Mouse (Mus musculus): ENCODE measurements around the gene Nav2. TPM values are rescaled to one million over a fixed set of nuclear protein-coding genes. Genes with fewer than 3 reads are reported as not detected.

Gene Nav2
- total and polyA plus RNA-seq, 2 experiments from 2014 or later = 16.3 to 44.0 TPM

DNA sequence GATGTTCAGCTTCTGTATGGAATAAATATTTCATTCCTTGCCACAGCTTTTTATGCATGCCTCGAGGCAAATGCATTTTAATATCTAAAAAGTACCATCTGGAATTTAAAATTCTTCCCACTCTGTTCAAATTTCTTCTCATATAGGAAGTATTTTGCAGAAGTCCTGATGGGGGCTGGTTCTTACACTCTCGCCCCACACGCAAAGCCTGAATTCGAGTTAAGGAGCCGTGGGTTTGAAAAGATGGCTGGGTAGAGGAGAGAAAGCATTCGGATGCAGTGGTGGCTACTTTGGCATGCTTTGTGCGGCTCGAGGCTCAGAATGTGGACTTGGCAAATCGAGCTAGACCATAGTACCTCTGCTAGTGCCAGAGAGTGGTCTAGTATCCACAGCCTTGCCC, 499.2 kb downstream of the Nav2 start:
- Histone ChIP-seq H3K4me3 (ENCODE audit: low read depth, low read length) (no peak overlapping the region), H3K9me3 (ENCODE audit: low read length) (no peaks in the 10 kb centered on the region), H3K36me3 (ENCODE audit: insufficient read depth) (peaks cover 5% of the 10 kb centered on the region), H3K27me3 (ENCODE audit: insufficient read depth, low read length) (no peaks in the 10 kb centered on the region), H3K4me2 (ENCODE audit: low read depth) (no peak overlapping the region), H3K9ac (no peak overlapping the region), H3K27ac (ENCODE audit: low read depth, low read length) (peak overlapping the region; percentile 4), H3K4me1 (ENCODE audit: insufficient read depth) (peaks cover 10% of the 10 kb centered on the region; the same call in 1 of the 2 replicates)
- DNase-seq (no peak), ATAC-seq (no peak)
- 70% methylated on average over 9 of the region's 9 CpGs for WGBS
- no peak for TF ChIP-seq CTCF (IDR thresholded peaks at IDR 0.05; ENCODE audit: low read depth)

DNA sequence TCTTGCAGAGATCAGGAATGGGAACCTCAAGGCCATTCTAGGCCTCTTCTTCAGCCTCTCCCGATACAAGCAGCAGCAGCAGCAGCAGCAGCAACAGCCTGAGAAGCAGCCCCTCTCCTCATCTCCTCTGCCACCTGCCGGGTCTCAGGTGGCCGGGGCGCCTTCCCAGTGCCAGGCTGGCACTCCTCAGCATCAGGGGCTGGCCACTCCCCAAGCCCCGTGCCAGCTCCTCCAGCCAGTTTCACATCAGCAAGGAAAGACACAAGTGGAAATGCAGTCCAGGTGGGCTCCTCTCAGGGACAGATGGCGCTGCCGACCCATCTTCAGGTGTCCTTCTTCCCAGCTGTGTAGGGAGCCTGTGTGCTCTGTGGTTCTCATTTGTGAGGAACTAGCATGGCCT, 500.1 kb downstream of the Nav2 start:
- DNase-seq = no peak
- no peak for ATAC-seq
- WGBS = 78% methylated on average over 7 of the region's 7 CpGs
- H3K27me3 ChIP-seq (ENCODE audit: insufficient read depth, low read length) = no peaks in the 10 kb centered on the region
- no peaks in the 10 kb centered on the region for H3K9me3 ChIP-seq (ENCODE audit: low read length)
- no peak overlapping the region for H3K4me2 ChIP-seq (ENCODE audit: low read depth)
- H3K4me3 ChIP-seq (ENCODE audit: low read depth, low read length) = no peak overlapping the region
- no peak overlapping the region for H3K27ac ChIP-seq (ENCODE audit: low read depth, low read length)
- no peak for TF ChIP-seq CTCF (IDR thresholded peaks at IDR 0.05; ENCODE audit: low read depth)
- H3K4me1 ChIP-seq (ENCODE audit: insufficient read depth) = peaks cover 10% of the 10 kb centered on the region; the same call in 1 of the 2 replicates
- no peak overlapping the region for H3K9ac ChIP-seq
- H3K36me3 ChIP-seq (ENCODE audit: insufficient read depth) = peaks cover 9% of the 10 kb centered on the region

DNA sequence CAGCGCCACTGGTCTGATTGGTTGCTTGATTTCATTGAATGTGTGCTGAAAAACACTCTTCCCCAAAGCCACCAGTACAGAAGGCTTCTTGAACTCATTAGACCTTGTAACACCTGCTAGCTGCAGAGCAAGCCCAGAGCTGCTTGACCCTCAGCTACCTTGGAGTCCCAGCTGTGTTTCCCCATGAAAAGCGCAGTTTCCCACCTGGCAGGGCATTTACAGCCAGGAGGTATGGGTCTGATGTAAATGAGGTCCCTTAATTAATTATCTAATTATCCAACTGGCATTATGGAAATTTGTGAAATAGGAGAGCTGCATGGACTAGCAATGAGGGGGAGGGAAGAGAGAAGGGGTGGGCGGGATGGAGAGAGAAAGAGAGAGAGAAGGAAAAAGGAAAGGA, 500.7 kb downstream of the Nav2 start:
- Histone ChIP-seq H3K4me2 (ENCODE audit: low read depth) (no peak overlapping the region), H3K27me3 (ENCODE audit: insufficient read depth, low read length) (no peaks in the 10 kb centered on the region), H3K27ac (ENCODE audit: low read depth, low read length) (no peak overlapping the region), H3K4me3 (ENCODE audit: low read depth, low read length) (no peak overlapping the region), H3K9me3 (ENCODE audit: low read length) (no peaks in the 10 kb centered on the region), H3K4me1 (ENCODE audit: insufficient read depth) (peaks cover 10% of the 10 kb centered on the region; the same call in 1 of the 2 replicates), H3K36me3 (ENCODE audit: insufficient read depth) (peaks cover 11% of the 10 kb centered on the region), H3K9ac (no peak overlapping the region)
- no peak for TF ChIP-seq CTCF (IDR thresholded peaks at IDR 0.05; ENCODE audit: low read depth)
- DNase-seq (no peak), ATAC-seq (peak; percentile 34; the same call in 1 of the 2 replicates)
- WGBS = 47% methylated on average over 3 of the region's 3 CpGs

- Histone ChIP-seq H3K4me1 (ENCODE audit: insufficient read depth) (peaks cover 10% of the 10 kb centered on the region; the same call in 1 of the 2 replicates), H3K4me3 (ENCODE audit: low read depth, low read length) (no peak overlapping the region), H3K4me2 (ENCODE audit: low read depth) (no peak overlapping the region), H3K27me3 (ENCODE audit: insufficient read depth, low read length) (no peaks in the 10 kb centered on the region), H3K36me3 (ENCODE audit: insufficient read depth) (peaks cover 15% of the 10 kb centered on the region), H3K9me3 (ENCODE audit: low read length) (no peaks in the 10 kb centered on the region), H3K27ac (ENCODE audit: low read depth, low read length) (no peak overlapping the region), H3K9ac (no peak overlapping the region)
- ATAC-seq (no peak), DNase-seq (no peak)
- TF ChIP-seq CTCF (IDR thresholded peaks at IDR 0.05; ENCODE audit: low read depth) = no peak
- 88% methylated on average over 5 of the region's 5 CpGs for WGBS
These were observed 501.7 kb downstream of the Nav2 start for GRCm38 (mm10) chr7:49410188-49410587.

GRCm38 (mm10) chr7:49410892-49411291, 502.4 kb downstream of the Nav2 start:
- Histone ChIP-seq H3K27ac (ENCODE audit: low read depth, low read length) (no peak overlapping the region), H3K9ac (no peak overlapping the region), H3K4me2 (ENCODE audit: low read depth) (no peak overlapping the region), H3K4me1 (ENCODE audit: insufficient read depth) (peaks cover 10% of the 10 kb centered on the region; the same call in 1 of the 2 replicates), H3K9me3 (ENCODE audit: low read length) (no peaks in the 10 kb centered on the region), H3K36me3 (ENCODE audit: insufficient read depth) (peaks cover 15% of the 10 kb centered on the region), H3K27me3 (ENCODE audit: insufficient read depth, low read length) (no peaks in the 10 kb centered on the region), H3K4me3 (ENCODE audit: low read depth, low read length) (no peak overlapping the region)
- WGBS = 95% methylated on average over 4 of the region's 4 CpGs
- ATAC-seq = no peak
- no peak for DNase-seq
- TF ChIP-seq CTCF (IDR thresholded peaks at IDR 0.05; ENCODE audit: low read depth) = no peak

DNA sequence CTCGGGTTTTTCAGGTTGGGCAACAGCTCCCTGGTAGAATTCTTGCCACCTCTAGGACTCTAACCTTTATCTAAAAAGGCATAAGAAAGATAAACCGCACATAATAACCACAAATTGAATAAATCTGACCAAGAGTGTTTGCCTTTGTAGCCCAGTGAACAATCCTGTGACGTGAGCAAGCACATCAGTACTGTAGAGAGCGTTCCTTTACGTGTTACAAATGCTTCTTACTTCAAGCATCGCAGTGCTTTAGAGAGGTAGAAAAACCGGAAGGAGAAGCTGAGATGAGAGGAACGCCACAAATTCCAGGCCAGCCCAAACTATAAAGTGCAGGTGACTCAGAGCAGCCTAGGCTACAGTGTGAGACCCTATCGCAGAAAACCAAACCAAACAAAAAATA, 503.3 kb downstream of the Nav2 start:
- Histone ChIP-seq H3K27me3 (ENCODE audit: insufficient read depth, low read length) (no peaks in the 10 kb centered on the region), H3K36me3 (ENCODE audit: insufficient read depth) (peaks cover 21% of the 10 kb centered on the region), H3K27ac (ENCODE audit: low read depth, low read length) (no peak overlapping the region), H3K9me3 (ENCODE audit: low read length) (no peaks in the 10 kb centered on the region), H3K4me2 (ENCODE audit: low read depth) (no peak overlapping the region), H3K4me3 (ENCODE audit: low read depth, low read length) (no peak overlapping the region), H3K9ac (no peak overlapping the region), H3K4me1 (ENCODE audit: insufficient read depth) (peaks cover 10% of the 10 kb centered on the region; the same call in 1 of the 2 replicates)
- WGBS = 92% methylated on average over 9 of the region's 9 CpGs
- ATAC-seq (no peak), DNase-seq (no peak)
- TF ChIP-seq CTCF (IDR thresholded peaks at IDR 0.05; ENCODE audit: low read depth) = no peak

GRCm38 (mm10) chr7:49415131-49415530, 506.6 kb downstream of the Nav2 start:
- H3K9ac ChIP-seq = no peak overlapping the region
- ATAC-seq = peak; percentile 32
- no peak overlapping the region for H3K4me3 ChIP-seq (ENCODE audit: low read depth, low read length)
- no peak for DNase-seq
- peaks cover 27% of the 10 kb centered on the region for H3K36me3 ChIP-seq (ENCODE audit: insufficient read depth)
- no peaks in the 10 kb centered on the region for H3K9me3 ChIP-seq (ENCODE audit: low read length)
- whole genome bisulfite sequencing = 78% methylated on average over 7 of the region's 7 CpGs
- 0 out of 2 replicates have a peak, but pooled peaks cover 2% of the 10 kb centered on the region for H3K4me1 ChIP-seq (ENCODE audit: insufficient read depth)
- no peaks in the 10 kb centered on the region for H3K27me3 ChIP-seq (ENCODE audit: insufficient read depth, low read length)
- H3K27ac ChIP-seq (ENCODE audit: low read depth, low read length) = no peak overlapping the region
- no peak overlapping the region for H3K4me2 ChIP-seq (ENCODE audit: low read depth)
- no peak for TF ChIP-seq CTCF (IDR thresholded peaks at IDR 0.05; ENCODE audit: low read depth)
